Mouse (Mus musculus) ES-Bruce4 (cell line): Measurements from ENCODE around the gene 4930432K21Rik.

Experiments
- CTCF ChIP-seq: IDR thresholded peaks from one replicate; pipeline ENCODE4 v1.8.1; 2011; ENCODE audit warnings: low read depth, low read length
- EP300 ChIP-seq: IDR thresholded peaks from 2 replicates; pipeline ENCODE4 v1.6.1; 2011; ENCODE audit warnings: low read depth, low read length; ENCODE audit not compliant: insufficient read depth
- POLR2A ChIP-seq: IDR thresholded peaks from one replicate; pipeline ENCODE4 v1.8.1; 2011; ENCODE audit warnings: low read length; ENCODE audit not compliant: insufficient read depth

DNA sequence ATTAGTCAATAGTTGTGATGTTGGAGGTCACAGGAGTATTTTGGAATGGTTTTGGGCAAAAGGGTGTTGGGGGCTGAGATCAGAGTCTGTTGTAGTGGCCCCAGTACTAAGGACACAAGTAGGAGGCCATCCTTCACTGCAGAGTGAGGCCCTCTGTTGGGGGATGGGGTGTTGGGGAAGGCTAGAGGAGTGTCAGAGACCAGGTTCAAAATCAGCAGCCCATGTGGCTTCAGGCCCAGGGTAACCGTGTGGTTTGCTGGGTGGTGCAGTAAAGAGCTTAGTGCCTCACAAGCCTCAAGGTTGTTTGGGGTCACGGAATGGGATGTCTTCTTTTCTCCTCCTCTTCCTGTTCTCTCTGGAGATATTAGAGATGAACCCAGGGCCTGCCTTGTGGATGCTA is 21.1 kb upstream of the 4930432K21Rik start:
- TF ChIP-seq CTCF (no peak), EP300 (no peak), POLR2A (no peak)
